Mouse (Mus musculus) kidney, adult 2 months (tissue): Measurements from ENCODE around the gene Ppp2r3a. TPM values are rescaled to one million over a fixed set of nuclear protein-coding genes. Genes with fewer than 3 reads are reported as not detected.

Experiments
- DNase-seq: peaks from one replicate; pipeline ENCODE4 v3.0.0; 2021
- H3K27ac ChIP-seq: fragments of 200-500 bp; 2 replicates; pipeline ENCODE4 v1.5.1; 2012; ENCODE audit warnings: low read depth, low read length, control low read depth, inconsistent platforms; ENCODE audit not compliant: insufficient read depth
- H3K27me3 ChIP-seq: fragments of 200-500 bp; replicated peaks from 2 replicates; pipeline ENCODE4 v1.6.1; 2012; ENCODE audit warnings: mild to moderate bottlenecking, moderate library complexity, low read length, inconsistent platforms; ENCODE audit not compliant: control insufficient read depth, insufficient read depth
- H3K36me3 ChIP-seq: fragments of 200-500 bp; 2 replicates; pipeline ENCODE4 v1.6.1; 2012; ENCODE audit warnings: mild to moderate bottlenecking, moderate library complexity, low read length, inconsistent platforms; ENCODE audit not compliant: control insufficient read depth, insufficient read depth
- H3K4me1 ChIP-seq: fragments of 200-500 bp; 2 replicates; pipeline ENCODE4 v1.6.1; 2011; ENCODE audit warnings: low read length; ENCODE audit not compliant: control insufficient read depth, insufficient read depth
- H3K4me3 ChIP-seq: fragments of 200-500 bp; 2 replicates; pipeline ENCODE4 v1.5.1; 2011; ENCODE audit warnings: mild to moderate bottlenecking, low read depth, low read length, control low read depth; ENCODE audit not compliant: insufficient read depth
- CTCF ChIP-seq: fragments of 200-500 bp; conservative IDR thresholded peaks from 2 replicates; pipeline ENCODE4 v1.5.1; 2011; ENCODE audit warnings: low read depth, mild to moderate bottlenecking, control low read depth, low read length, moderate library complexity, mixed read lengths; ENCODE audit not compliant: insufficient read depth, insufficient read length
- POLR2A ChIP-seq: fragments of 200-500 bp; IDR thresholded peaks from one replicate; pipeline ENCODE4 v1.6.1; 2011; ENCODE audit warnings: low read depth, low read length, control low read depth
- WGBS: fragments of 180-500 bp; shearing (Covaris S2); methylation state at CpG from one replicate; pipeline ENCODE4 v1.1.7; 2018; 5-methylcytosine and 5-hydroxymethylcytosine counted together
- polyA plus RNA-seq: library from polyadenylated mRNA; depleted of rRNA; stranded (reverse); fragments of >200 nt; gene quantifications from 2 replicates; pipeline ENCODE4 v1.2.3, GENCODE M21; 2012

The Ppp2r3a gene
- polyA plus RNA-seq, 1 experiment = 17.6 TPM

GRCm38 (mm10) chr9:101240161-101240560 is 11.4 kb downstream of the Ppp2r3a start:
- 80% methylated on average over 3 of the region's 3 CpGs for WGBS
- H3K4me3 ChIP-seq = no peak overlapping the region
- TF ChIP-seq POLR2A (no peak), CTCF (no peak)

GRCm38 (mm10) chr9:101235786-101236185 is 15.8 kb downstream of the Ppp2r3a start:
- TF ChIP-seq POLR2A (no peak), CTCF (no peak)
- Histone ChIP-seq H3K4me3 (no peak overlapping the region), H3K4me1 (peaks cover 4% of the 10 kb centered on the region; the same call in 1 of the 2 replicates), H3K27me3 (no peaks in the 10 kb centered on the region), H3K27ac (no peak overlapping the region), H3K36me3 (no peaks in the 10 kb centered on the region)
- 80% methylated on average over 2 of the region's 2 CpGs for WGBS
- no peak for DNase-seq

More at GRCm38 (mm10) chr9:101240161-101240560, 11.4 kb downstream of the Ppp2r3a start:
- Histone ChIP-seq H3K27ac (no peak overlapping the region), H3K4me1 (peaks cover 10% of the 10 kb centered on the region; the same call in 1 of the 2 replicates), H3K36me3 (no peaks in the 10 kb centered on the region), H3K27me3 (no peaks in the 10 kb centered on the region)
- DNase-seq = no peak

- H3K4me1 ChIP-seq = peaks cover 4% of the 10 kb centered on the region; the same call in 1 of the 2 replicates
- no peak for TF ChIP-seq POLR2A
- no peak for TF ChIP-seq CTCF
- 36% methylated on average over 6 of the region's 6 CpGs for WGBS
- DNase-seq = no peak
- no peak overlapping the region for H3K27ac ChIP-seq
- no peaks in the 10 kb centered on the region for H3K27me3 ChIP-seq
- H3K36me3 ChIP-seq = no peaks in the 10 kb centered on the region
- H3K4me3 ChIP-seq = no peak overlapping the region
Observed at GRCm38 (mm10) chr9:101232034-101232433, 19.6 kb downstream of the Ppp2r3a start.

GRCm38 (mm10) chr9:101230028-101230427 is 21.6 kb downstream of the Ppp2r3a start:
- no peak overlapping the region for H3K4me3 ChIP-seq
- H3K27ac ChIP-seq = no peak overlapping the region
- peaks cover 4% of the 10 kb centered on the region; the same call in 1 of the 2 replicates for H3K4me1 ChIP-seq
- H3K36me3 ChIP-seq = no peaks in the 10 kb centered on the region
- no peak for DNase-seq
- TF ChIP-seq POLR2A (no peak), CTCF (no peak)
- 89% methylated on average over 3 of the region's 3 CpGs for WGBS
- H3K27me3 ChIP-seq = no peaks in the 10 kb centered on the region

GRCm38 (mm10) chr9:101228892-101229291 is 22.7 kb downstream of the Ppp2r3a start:
- DNase-seq = no peak

GRCm38 (mm10) chr9:101207984-101208383 is 43.6 kb downstream of the Ppp2r3a start:
- no peak overlapping the region for H3K4me3 ChIP-seq
- TF ChIP-seq CTCF = no peak
- TF ChIP-seq POLR2A = no peak
- no peaks in the 10 kb centered on the region; the same call in 1 of the 2 replicates for H3K36me3 ChIP-seq
- 23% methylated on average over 1 of the region's 1 CpGs for WGBS
- H3K27me3 ChIP-seq = no peaks in the 10 kb centered on the region
- DNase-seq = peak; percentile 89
- peak overlapping the region; percentile 98; the same call in 1 of the 2 replicates for H3K27ac ChIP-seq
- H3K4me1 ChIP-seq = peaks cover 20% of the 10 kb centered on the region

More at GRCm38 (mm10) chr9:101228892-101229291, 22.7 kb downstream of the Ppp2r3a start:
- Histone ChIP-seq H3K27me3 (no peaks in the 10 kb centered on the region), H3K4me1 (peaks cover 4% of the 10 kb centered on the region; the same call in 1 of the 2 replicates), H3K36me3 (no peaks in the 10 kb centered on the region), H3K27ac (no peak overlapping the region), H3K4me3 (no peak overlapping the region)
- TF ChIP-seq CTCF = no peak
- TF ChIP-seq POLR2A = no peak

GRCm38 (mm10) chr9:101206516-101206915 is 45.1 kb downstream of the Ppp2r3a start:
- no peak for TF ChIP-seq POLR2A
- TF ChIP-seq CTCF = no peak
- Histone ChIP-seq H3K27ac (peak overlapping the region; percentile 26), H3K4me1 (peaks cover 20% of the 10 kb centered on the region), H3K4me3 (no peak overlapping the region), H3K36me3 (no peaks in the 10 kb centered on the region; the same call in 1 of the 2 replicates), H3K27me3 (no peaks in the 10 kb centered on the region)
- DNase-seq = no peak
- WGBS = 75% methylated on average over 4 of the region's 4 CpGs
